Mouse (Mus musculus) CD4-positive naive resting alpha-beta T cell, adult 57 days (primary cell): Measurements from ENCODE around the gene Scnn1g. TPM values are rescaled to one million over a fixed set of nuclear protein-coding genes. Genes with fewer than 3 reads are reported as not detected.

Experiments
- total RNA-seq: library from RNA; stranded (reverse); gene quantifications from one replicate; pipeline ENCODE4 v1.2.4, GENCODE M21; 2023

The Scnn1g gene
- not detected for total RNA-seq

GRCm38 (mm10) chr7:121734171-121734831, at the start of gene Scnn1g:
Gene Scnn1g, plus strand, starts transcription at chr7:121734479.

GRCm38 (mm10) chr7:121707073-121707667, 27.1 kb upstream of the Scnn1g start, which contains the start of gene Usp31:
Gene Usp31, minus strand, starts transcription at chr7:121707253.

Other genes starting within 250 kb of the Scnn1g start
- gene Usp31, start 27.2 kb upstream of the Scnn1g start, total RNA-seq = 16.1 TPM
- not detected for gene Scnn1b, start 130.6 kb downstream of the Scnn1g start, total RNA-seq
- gene Cog7, start 247.2 kb downstream of the Scnn1g start, total RNA-seq = 11.2 TPM